Mouse (Mus musculus) yolk sac, embryonic 10.5 days (tissue): Measurements from ENCODE around the gene Mpg.
"Not testable (repeated sequence)": the region's sequence is repeated elsewhere in the genome, so short reads cannot be mapped to it uniquely, and the experiment has no call there.

ENCODE experiments used
- DNase-seq: peaks from one replicate; pipeline ENCODE4 v3.0.0-alpha.2; 2017; ENCODE audit warnings: low spot score

Gene Mpg

GRCm38 (mm10) chr11:32226124-32226871 is at the start of gene Mpg:
Gene Mpg (plus strand): TSS chr11:32226505.
- DNase-seq, result peak; percentile 86

GRCm38 (mm10) chr11:32178506-32178905 is 47.8 kb upstream of the Mpg start:
- DNase-seq, result no peak

- DNase-seq, result no peak
Observed at GRCm38 (mm10) chr11:32181246-32181645, 45.1 kb upstream of the Mpg start.

- DNase-seq, result peak; percentile 40
Observed at GRCm38 (mm10) chr11:32181973-32182868, 44.1 kb upstream of the Mpg start.

- no peak for DNase-seq
Observed at GRCm38 (mm10) chr11:32184469-32184868, 41.8 kb upstream of the Mpg start.

- no peak for DNase-seq
Observed at GRCm38 (mm10) chr11:32186031-32186430, 40.3 kb upstream of the Mpg start.

- DNase-seq, result no peak
Observed at GRCm38 (mm10) chr11:32187256-32187655, 39.0 kb upstream of the Mpg start.

- no peak for DNase-seq
Observed at GRCm38 (mm10) chr11:32188881-32189280, 37.4 kb upstream of the Mpg start.

- DNase-seq, result no peak
Observed at GRCm38 (mm10) chr11:32189434-32189833, 36.9 kb upstream of the Mpg start.

- no peak for DNase-seq
Observed at GRCm38 (mm10) chr11:32190119-32190518, 36.2 kb upstream of the Mpg start.

- no peak for DNase-seq
Observed at GRCm38 (mm10) chr11:32190603-32191110, 35.6 kb upstream of the Mpg start.

GRCm38 (mm10) chr11:32193156-32193555 is 33.1 kb upstream of the Mpg start:
- no peak for DNase-seq

GRCm38 (mm10) chr11:32194086-32194485 is 32.2 kb upstream of the Mpg start:
- DNase-seq, result no peak

- no peak for DNase-seq
Observed at GRCm38 (mm10) chr11:32194626-32195025, 31.7 kb upstream of the Mpg start.

- no peak for DNase-seq
Observed at GRCm38 (mm10) chr11:32195867-32196540, 30.3 kb upstream of the Mpg start.

- DNase-seq, result no peak
Observed at GRCm38 (mm10) chr11:32196727-32197126, 29.6 kb upstream of the Mpg start.

- no peak for DNase-seq
Observed at GRCm38 (mm10) chr11:32197766-32198165, 28.5 kb upstream of the Mpg start.

- no peak for DNase-seq
Observed at GRCm38 (mm10) chr11:32198256-32198955, 27.9 kb upstream of the Mpg start.

- DNase-seq, result no peak
Observed at GRCm38 (mm10) chr11:32199230-32199629, 27.1 kb upstream of the Mpg start.

- DNase-seq, result no peak
Observed at GRCm38 (mm10) chr11:32200075-32200601, 26.2 kb upstream of the Mpg start, which contains the start of gene Il9r. Gene Il9r (minus strand): TSS chr11:32200279.

GRCm38 (mm10) chr11:32200992-32201391 is 25.3 kb upstream of the Mpg start:
- DNase-seq, result not testable (repeated sequence)
